Mouse (Mus musculus): ENCODE measurements around the gene Scly.
A peak's percentile ranks its signal among the peaks of the same experiment; 100 is the strongest.

The Scly gene

GRCm38 (mm10) chr1:91362113-91362512 is 64.0 kb downstream of the Scly start:
- DNase-seq (ENCODE audit: low spot score) = no peak

- no peak for DNase-seq (ENCODE audit: low spot score)
These were observed 66.9 kb downstream of the Scly start for GRCm38 (mm10) chr1:91364822-91365644.

DNA sequence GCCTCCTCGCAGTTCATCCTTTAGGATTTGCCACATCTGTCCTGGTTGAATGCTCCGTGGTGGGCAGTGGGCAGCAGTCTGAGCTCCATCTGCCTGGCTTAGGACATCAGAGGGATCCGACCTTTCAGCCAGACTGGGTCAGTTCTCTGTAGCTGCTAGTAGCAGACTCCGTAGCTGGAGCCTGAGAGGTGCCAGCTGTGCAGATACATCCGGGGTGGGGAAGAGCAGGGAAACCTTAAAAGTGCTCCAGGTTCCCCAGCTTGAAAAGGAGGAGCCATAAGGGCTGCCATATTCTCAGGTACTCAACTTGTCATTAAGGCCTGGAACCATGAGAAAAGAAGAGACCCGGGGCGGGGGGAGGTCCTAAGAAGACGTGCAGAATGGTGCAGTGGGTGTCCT is 67.7 kb downstream of the Scly start:
- no peak for DNase-seq (ENCODE audit: low spot score)

GRCm38 (mm10) chr1:91366215-91367108 is 68.3 kb downstream of the Scly start, which contains the start of gene Erfe:
TSS of gene Erfe (plus strand) at chr1:91366430.
- peak; percentile 89 for DNase-seq (ENCODE audit: low spot score)

- DNase-seq (ENCODE audit: low spot score) = no peak
These were observed 69.2 kb downstream of the Scly start for GRCm38 (mm10) chr1:91367295-91367694.

DNA sequence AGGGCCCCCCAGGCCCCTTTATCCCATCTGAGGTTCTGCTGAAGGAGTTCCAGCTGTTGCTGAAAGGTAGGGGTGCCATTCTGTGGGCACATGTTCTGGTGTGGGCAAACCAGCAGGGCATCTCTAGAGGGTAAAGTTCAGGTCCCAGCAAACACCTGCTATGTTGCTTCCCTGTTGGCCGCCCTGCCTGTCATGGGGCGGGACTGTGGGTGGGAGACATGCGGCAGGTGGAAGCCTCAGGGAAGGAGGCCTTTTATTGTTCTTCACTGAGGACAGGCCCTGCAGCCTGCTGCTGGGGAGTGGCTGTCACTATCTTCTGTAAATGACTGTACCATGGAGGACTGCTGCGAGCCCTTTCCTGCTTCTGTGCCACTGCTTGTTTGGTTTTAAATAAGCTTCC is 71.3 kb downstream of the Scly start:
- no peak for DNase-seq (ENCODE audit: low spot score)

- DNase-seq (ENCODE audit: low spot score) = no peak
These were observed 71.9 kb downstream of the Scly start for GRCm38 (mm10) chr1:91370055-91370454.

Data from embryo, embryonic 10 days (tissue).